In the genomic region with DNA sequence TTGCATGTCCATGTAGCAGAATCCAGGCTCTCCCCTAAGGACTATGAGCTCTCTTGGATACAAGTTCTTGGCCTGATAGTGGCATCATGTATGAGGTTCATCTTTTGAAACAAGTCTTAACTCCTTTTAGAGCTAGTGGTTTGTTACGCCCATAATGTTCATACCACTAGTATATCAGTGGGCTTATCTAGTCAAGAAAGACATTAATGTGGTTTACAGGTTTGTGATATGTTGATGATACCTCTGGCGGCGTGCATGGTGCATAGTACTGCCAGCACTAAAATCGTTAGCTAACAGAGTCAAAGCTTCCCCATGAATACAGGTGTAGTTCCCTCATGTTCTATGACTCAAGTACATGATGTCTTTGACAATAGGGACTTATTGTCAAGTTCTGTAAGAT, we compare ENCODE assay signal across 30 mouse cellular contexts.
"Had no signal": no experiment of that assay in that cellular context is flagged by ENCODE, and none has a peak within 500 bp of the region (broad histone marks: within the 10 kb centered on the region; RNA-seq: fewer than 3 reads in every experiment).

No protein-coding gene starts in this region.

- DNase-seq: heart, postnatal 10 days; heart, postnatal 14 days; heart, postnatal 36 days; heart, postnatal 4 days; kidney, adult 11 months; kidney, adult 18-20 months; kidney, adult 2 months; kidney, adult 8-10 months; kidney, adult 9 months; kidney, postnatal 10 days; kidney, postnatal 14 days; kidney, postnatal 25 days; kidney, postnatal 36 days; kidney, postnatal 4 days; layer of hippocampus, adult 9-11 months; layer of hippocampus, postnatal 36 days had no signal

- H3K36me3 ChIP-seq: heart, embryonic 12.5 days; heart, embryonic 13.5 days; heart, embryonic 15.5 days; hindbrain, embryonic 10.5 days; hindbrain, embryonic 12.5 days; hindbrain, embryonic 13.5 days; hindbrain, embryonic 15.5 days; intestine, embryonic 15.5 days; kidney, embryonic 15.5 days had no signal

- H3K4me1 ChIP-seq: hindbrain, embryonic 10.5 days; intestine, embryonic 15.5 days had no signal

- H3K9me3 ChIP-seq: heart, embryonic 12.5 days; heart, embryonic 13.5 days; heart, embryonic 15.5 days; hindbrain, embryonic 10.5 days; hindbrain, embryonic 12.5 days; hindbrain, embryonic 13.5 days; hindbrain, embryonic 15.5 days; intestine, embryonic 15.5 days; kidney, embryonic 15.5 days had no signal

- H3K9ac ChIP-seq: heart, embryonic 12.5 days; heart, embryonic 13.5 days; heart, embryonic 15.5 days; hindbrain, embryonic 12.5 days; hindbrain, embryonic 13.5 days; hindbrain, embryonic 14.5 days; hindbrain, embryonic 15.5 days; intestine, embryonic 15.5 days; kidney, embryonic 15.5 days had no signal

- H3K27me3 ChIP-seq: heart, embryonic 12.5 days; heart, embryonic 13.5 days; heart, embryonic 15.5 days; hindbrain, embryonic 12.5 days; hindbrain, embryonic 13.5 days; hindbrain, embryonic 15.5 days; intestine, embryonic 15.5 days; kidney, embryonic 15.5 days had no signal

- H3K27ac ChIP-seq: heart, embryonic 13.5 days; heart, embryonic 15.5 days; hindbrain, embryonic 10.5 days; hindbrain, embryonic 12.5 days; hindbrain, embryonic 13.5 days; hindbrain, embryonic 14.5 days; hindbrain, embryonic 15.5 days; hindbrain, postnatal 0 days; intestine, embryonic 15.5 days; kidney, embryonic 15.5 days; kidney, postnatal 0 days; layer of hippocampus, adult 2 months; left cerebral cortex, adult 2 months had no signal

- H3K4me3 ChIP-seq: heart, embryonic 12.5 days; heart, embryonic 13.5 days; heart, embryonic 15.5 days; hindbrain, embryonic 10.5 days; hindbrain, embryonic 12.5 days; hindbrain, embryonic 13.5 days; hindbrain, embryonic 15.5 days; intestine, embryonic 15.5 days; kidney, embryonic 15.5 days; layer of hippocampus, adult 2 months; left cerebral cortex, adult 2 months had no signal
